Mouse (Mus musculus) G1E-ER4 (cell line): ENCODE data around the gene Trim47. TPM values are rescaled to one million over a fixed set of nuclear protein-coding genes. Genes with fewer than 3 reads are reported as not detected.

Experiments
- GATA1 ChIP-seq: IDR thresholded peaks from one replicate; pipeline ENCODE4 v1.8.0; 2012; ENCODE audit warnings: low read length, inconsistent platforms
- polyA plus RNA-seq: library from polyadenylated mRNA; stranded (reverse); fragments of >175 nt; gene quantifications from 2 replicates; pipeline ENCODE4 v1.2.3, GENCODE M21; 2012

The Trim47 gene
- not detected in 2 replicates for polyA plus RNA-seq

DNA sequence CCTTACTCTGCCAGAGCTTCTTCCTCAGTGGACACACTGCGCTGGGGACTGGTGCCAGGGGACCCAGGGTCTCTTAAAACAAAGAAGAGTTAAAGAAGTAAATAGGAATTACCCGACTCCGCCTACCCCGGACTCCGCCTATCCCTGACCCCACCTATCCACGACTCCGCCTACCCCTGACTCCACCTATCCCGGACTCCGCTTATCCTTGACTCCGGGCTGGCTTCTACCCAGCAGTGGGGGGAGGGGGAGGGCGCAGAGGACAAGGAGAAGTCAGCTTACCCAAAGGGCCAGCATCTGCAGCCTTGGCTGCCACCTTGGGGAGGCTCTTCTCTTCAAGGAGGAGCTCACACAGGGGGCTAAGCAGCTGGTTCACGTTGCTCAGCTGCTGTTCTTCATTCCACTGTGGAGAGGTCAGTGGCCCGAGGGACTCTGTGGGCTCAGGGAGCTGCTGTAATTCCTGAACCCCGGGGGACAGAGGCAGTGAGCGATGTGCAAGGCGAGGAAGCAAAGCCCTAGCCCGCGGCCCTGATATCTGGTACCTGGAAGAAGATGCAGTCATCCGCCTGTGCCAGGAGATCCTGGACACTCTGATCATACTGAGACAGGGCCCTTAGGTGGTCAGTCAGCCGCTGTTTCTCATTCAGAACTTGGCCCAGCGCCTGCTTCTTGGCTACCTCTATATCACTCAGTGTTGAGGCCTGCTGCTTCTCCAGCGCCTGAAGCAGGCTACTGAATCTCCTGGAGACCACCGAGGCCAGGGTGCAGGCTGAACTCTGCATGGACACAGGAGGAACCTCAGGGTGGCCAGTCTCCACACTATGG lies at the start of gene Trim47:
Gene Trim47 (minus strand): TSS at position 55 of the 825 bp plus-strand sequence.
- TF ChIP-seq GATA1 = no peak

DNA sequence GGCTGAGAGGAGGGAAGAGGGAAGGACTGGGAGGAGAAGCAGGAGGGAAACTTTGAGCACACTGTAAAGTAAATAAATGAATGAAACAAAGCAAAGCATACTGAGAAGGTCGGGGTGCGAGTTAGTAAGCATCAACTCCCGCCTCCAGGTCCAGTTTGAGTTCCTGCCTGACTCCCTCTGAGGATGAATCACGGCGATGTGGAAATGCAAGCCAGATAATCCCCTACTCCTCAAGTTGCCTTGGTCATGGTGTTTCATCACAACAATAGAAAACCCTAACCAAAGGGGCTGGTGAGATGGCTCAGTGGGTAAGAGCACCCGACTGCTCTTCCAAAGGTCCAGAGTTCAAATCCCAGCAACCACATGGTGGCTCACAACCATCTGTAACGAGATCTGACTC lies 49.0 kb upstream of the Trim47 start:
- no peak for TF ChIP-seq GATA1

DNA sequence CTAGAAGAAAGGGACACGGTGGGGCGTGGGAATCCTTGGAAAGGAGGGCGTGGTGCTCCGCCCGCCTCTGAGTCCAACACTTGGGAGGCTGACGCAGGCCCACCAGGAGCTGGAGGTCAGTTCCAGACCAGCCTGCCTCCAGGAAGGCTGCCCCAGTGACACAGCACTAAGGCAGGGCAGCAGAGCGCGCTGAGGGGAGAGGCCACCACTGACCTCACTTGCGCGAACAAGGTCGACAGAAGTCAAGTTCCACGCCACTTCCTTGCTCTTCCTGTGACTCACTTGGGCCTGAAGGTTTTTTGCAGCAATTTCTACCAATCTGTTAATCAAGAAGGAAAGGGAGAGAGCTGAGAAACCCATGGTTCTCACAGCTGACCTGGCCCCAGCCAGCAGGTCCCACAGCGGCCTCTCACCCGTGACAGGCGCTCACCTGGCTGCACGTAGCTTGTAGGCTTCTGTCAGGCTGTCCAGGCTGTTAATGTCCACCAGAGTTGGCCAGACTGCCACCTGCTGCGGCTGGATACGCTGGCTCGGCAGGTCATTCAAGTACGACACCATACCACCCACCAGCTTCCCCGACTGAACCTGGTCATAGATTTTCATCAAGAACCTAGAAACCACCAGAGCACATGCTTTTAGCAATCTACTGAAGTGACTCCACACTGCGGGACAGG lies 47.9 kb upstream of the Trim47 start:
- no peak for TF ChIP-seq GATA1

DNA sequence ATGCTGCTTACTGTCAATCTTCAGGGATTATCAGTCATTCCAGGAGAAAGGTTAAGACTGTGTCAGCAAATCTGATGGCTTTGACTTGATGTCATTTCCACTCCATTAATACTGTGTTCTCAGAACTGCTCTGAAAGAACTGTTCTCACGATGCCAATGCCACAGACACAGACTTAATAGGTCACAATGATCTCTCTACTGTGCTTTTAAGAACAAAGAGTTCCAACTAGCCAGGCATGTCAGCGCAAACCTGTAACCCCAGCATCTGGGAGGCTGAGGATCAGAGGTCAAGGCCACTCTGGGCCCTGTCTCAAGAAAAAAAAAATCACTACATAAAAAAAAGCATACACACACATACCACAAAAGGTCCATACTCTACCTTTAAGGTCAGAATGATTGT lies 44.9 kb upstream of the Trim47 start:
- TF ChIP-seq GATA1 = no peak

DNA sequence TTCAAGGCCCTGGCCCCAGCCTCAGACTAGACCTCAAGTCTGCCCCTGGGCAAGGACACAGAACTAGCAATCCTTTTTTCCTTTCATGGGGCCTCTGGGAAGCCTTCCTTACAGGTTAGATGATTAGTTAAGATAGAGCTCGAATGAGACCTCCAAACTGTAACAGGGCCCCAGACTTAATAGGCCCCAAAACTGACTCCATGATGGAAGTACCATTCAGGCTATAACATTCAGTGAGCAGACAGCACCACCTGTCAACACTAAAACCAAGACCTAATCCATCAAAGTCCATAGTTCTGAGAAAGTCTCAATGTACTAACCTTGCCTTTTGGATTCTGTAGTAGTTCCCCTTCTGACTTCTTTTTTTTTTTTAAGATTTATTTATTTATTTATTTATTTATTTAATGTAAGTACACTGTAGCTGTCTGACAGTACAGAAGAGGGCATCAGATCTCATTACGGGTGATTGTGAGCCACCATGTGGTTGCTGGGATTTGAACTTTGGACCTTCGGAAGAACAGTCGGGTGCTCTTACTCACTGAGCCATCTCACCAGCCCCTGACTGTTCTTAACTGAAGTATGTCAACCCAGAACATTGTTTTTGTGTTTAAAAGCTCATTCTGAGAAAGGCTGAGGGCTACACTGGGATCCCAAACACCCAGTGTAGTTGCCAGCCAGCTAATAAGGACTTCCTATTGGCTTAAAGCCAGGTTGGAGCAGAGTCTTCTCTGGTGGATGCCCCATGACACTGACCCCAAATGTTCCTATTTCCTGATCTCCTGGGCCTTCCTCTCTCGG lies 43.2 kb upstream of the Trim47 start:
- TF ChIP-seq GATA1 = no peak

DNA sequence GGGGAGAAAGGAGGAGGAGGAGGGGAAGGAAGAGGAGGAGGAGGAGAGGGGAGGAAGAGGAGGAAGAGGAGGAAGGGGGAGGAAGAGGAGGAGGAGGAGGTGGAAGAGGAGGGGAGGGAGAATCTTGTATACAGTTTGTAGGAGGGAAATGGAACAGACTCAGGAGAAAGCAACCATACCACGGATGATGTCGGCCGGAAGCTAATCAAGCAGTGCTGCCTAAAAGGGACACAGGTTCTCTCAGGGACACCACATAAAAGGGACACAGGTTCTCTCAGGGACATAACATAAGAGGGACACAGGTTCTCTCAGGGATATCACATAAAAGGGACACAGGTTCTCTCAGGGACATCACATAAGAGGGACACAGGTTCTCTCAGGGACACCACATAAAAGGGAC lies 42.2 kb upstream of the Trim47 start:
- TF ChIP-seq GATA1 = no peak

DNA sequence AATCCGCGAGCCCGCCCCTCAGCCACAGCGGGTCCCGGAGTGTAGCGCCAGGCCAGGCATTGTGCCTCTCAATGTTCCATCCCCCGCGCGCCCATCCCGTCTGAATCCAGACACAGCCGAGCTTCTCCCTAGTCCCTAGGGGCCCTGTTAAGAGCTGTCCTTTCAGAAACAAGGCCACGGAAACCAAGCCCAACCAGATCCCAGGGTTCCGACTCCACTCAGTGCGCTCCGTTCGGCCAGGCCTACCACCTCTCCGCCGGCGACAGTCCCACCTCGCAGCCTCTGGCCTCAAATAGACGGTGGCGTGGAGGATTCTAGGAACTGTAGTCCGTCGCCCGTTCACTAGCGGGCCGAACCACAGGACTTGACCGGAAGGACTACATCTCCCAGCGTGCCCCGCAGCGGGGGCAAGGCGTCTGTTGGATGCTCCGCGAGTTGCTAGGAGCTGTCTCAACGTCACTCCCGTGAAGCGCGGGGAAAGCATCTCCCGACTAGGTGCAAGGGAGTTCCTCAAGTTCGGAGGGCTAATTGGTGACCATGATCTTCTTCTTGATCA lies 41.0 kb upstream of the Trim47 start, which contains the start of gene Fbf1:
Gene Fbf1 (minus strand): TSS at position 283 of the 556 bp plus-strand sequence.
- TF ChIP-seq GATA1 = no peak

DNA sequence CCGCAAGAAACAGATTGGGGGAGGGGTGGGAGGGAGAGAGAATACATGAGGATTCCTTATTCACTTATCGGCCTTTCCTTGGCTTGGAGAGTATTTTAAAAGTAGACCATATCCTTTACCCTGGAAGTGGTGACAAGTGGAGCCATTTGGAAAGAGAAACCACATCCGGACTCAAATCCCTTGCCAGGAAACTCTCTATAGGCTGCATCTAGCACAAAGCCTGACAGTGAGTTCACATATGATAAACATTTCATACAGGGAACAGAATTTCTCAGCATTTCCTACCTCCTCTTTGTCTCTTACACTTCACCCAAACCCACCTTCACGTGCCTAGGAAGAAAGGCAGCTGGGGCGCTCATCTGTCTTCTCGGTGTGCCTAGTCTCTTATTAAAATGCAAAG lies 40.2 kb upstream of the Trim47 start:
- TF ChIP-seq GATA1 = no peak

DNA sequence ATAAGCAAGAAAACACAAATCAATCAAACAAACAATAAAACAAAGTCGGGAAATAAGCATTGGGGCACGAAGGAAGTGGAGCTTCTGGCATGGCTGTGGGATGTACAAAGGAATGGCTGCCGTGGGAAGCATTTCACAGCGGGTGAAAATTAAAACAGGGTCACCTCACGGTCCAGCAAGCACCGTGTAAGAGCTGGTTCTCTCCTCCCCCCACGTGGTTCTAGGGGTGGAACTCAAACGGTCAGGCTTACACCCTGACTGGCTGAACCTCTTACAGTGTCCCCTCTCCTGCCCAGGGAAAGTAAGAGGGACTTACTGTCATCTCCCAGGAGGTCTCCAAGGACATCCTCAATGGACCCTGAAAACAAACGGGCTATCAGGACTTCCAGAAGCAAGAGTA lies 36.0 kb upstream of the Trim47 start:
- no peak for TF ChIP-seq GATA1

DNA sequence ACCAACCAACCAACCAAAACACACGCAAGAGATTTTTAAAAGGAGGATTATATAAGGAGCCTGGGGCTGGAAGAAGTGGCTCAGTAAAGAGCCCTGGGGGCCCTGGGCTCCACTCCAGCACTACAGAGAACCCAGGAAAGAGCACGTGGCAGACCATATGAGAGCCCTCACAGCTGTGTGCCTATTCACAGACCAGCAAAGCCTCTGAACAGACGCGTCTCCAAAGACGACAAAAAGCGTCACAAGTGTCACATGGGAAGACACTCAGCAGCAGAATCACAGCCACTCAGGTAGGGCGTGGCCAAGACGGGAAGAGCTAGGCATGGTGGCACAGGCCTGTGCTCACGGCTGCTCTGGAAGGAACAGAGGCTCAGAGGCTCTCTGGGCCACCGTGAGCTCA lies 35.1 kb upstream of the Trim47 start:
- TF ChIP-seq GATA1 = no peak

DNA sequence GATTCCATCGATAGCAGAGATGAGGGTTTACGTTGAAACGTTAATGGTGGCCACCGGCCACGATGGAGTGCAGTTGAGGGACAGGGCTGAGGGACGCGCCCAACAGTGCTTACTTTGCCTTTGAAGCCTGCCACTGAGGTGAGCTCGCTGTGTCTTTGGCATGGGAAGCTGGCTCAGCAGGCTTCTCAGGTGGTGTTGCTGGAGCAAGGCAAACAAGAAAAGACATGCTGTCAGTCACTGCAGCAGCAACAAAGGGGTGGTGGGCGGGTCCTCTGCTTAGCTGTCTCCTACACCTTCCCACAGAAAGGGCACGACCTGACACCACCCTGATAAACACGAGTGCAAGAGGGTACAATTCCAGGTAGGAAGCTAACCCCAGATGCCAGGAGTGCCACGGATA lies 34.3 kb upstream of the Trim47 start:
- TF ChIP-seq GATA1 = no peak

DNA sequence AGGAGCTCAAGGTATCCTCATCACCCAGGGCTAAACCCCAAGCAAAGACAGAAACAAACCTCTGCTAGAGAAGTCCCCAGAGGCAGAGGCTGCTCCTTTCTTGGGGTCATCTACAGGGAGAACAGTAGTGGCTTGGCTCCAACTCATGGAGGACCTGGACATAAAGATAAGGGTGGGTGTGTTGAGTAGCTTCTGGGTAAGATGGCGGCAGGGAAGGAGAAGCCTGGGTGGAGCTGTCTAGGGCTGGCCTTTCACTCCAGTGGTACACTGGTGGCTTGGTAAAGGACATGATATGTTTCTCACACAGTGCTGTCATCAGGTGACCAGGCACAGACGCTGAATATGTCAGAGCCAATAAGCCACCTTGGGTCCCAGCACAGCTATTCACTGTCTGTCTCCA lies 23.9 kb upstream of the Trim47 start:
- no peak for TF ChIP-seq GATA1

DNA sequence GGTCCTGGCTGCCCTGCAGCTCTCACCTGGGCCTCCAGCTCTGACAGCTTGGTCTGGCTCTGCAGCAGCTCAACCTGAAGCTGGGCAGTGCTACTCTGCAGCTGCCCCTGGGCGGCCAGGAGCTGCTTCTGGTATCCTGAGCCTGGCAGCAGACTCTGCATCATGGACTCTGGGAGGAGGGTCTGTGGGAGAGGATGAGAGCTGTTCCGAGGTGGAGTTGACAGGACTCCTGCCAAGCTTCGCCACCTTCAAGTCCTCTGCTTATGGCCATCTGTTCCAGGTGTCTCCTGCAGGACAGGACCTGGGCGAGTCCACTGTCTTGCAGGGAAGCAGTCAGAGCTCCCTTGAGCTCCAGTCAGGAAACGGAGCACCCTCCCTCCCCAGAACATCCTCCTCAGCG lies 22.3 kb upstream of the Trim47 start:
- no peak for TF ChIP-seq GATA1

DNA sequence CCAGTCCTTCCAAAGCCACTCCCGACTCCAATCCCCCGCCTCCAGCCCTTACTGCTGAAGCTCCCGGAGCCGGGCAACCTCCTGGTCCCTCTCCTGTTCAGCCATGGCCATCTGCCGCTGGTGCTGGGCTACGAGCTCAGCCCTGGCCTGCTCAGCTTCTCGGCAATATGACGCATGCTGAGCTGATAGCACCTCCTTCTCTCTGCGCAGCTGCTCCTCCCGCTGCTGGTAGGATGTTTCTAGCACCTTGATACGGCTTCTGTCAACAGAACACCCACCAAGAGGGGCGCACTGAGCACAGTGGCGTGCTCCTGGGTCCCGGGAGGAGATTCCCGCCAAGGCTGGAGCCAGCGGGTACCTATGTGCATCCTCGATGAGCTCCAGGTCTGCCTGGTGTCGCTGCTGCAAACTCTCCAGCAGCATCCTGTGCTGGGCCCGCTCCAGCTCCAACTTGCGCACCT lies 21.8 kb upstream of the Trim47 start:
- TF ChIP-seq GATA1 = no peak

DNA sequence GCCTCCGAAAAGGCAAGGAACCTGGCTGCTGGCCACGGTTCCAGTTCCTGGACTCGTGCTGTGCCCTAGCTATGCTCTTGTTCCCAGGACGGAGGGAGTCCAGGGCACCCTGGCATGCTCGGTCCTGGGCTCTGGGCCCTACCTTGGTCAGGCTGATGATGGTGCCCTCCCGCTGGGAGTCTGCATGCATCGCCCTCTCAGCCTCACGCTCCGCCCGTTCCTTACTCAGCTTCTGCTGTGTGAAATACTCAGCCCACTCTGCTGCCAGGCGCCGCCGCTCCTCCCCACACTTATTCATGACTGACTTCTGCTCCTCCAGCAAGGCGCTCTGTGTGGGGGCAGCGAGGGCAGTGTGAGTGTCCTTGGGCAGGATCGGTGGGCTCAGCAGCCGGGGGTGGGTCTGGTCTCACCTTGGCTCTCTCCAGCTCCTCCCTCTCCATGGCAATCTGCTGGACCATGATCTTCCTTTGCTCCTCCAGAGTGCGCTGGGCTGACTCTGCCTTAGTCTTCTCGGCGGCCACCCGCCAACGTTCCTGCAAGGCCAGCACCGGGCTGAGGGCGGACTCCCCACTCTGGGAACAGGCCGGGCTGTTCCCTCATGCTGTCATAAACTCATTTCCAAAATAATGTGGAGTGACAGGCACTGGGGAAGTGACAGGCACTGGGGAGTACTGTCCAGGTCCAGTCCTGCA lies 19.4 kb upstream of the Trim47 start:
- TF ChIP-seq GATA1 = no peak
